Mouse (Mus musculus) olfactory bulb, adult 2 months (tissue): Measurements from ENCODE around the gene Clip1.

Experiments used
- CTCF ChIP-seq: fragments of 200-500 bp; IDR thresholded peaks from 2 replicates; pipeline ENCODE4 v1.5.1; 2012; ENCODE audit warnings: low read depth, mild to moderate bottlenecking, low read length, moderate library complexity; ENCODE audit not compliant: insufficient read depth
- POLR2A ChIP-seq: fragments of 200-500 bp; IDR thresholded peaks from 2 replicates; pipeline ENCODE4 v1.6.1; 2012; ENCODE audit warnings: mild to moderate bottlenecking, low read depth, low read length, moderate library complexity; ENCODE audit not compliant: insufficient read depth

DNA sequence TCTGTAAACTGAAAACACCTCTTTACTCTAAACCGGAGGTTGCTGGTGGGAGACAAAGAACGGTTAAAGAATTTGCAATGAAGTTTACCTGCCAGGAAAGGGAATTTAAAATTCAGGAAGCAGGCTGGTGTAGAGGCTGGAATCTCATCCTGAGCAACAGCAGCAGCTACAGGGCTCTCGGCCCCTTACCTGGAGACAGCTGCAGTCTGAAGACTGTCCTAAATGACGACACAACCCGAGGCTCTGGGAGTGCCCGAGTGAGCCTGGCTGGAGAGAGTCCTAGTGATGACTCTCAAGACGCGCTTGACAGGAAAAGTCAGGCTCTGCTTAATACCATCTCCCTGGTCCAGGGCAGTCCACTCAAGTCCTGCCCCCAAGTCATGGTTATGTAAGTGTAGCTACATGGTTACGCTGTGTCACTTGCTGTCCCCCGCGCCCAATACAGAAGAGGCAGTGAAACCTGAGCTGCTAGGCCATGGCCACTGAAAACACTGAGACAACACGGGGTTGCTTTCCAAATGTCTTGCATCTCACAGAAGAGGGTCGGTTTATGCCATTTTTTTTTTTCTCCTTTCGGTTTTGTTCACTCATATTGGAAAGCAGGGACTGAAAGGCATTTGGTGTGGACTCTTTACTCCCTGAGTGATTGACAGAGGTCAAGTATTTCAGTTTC is 13.5 kb downstream of the Clip1 start:
- no peak for TF ChIP-seq CTCF
- TF ChIP-seq POLR2A: no peak
